Mouse (Mus musculus) cerebellum, adult 2 months (tissue): Measurements from ENCODE around the gene Dgat2.

Experiments used
- CTCF ChIP-seq: fragments of 200-500 bp; IDR thresholded peaks from 2 replicates; pipeline ENCODE4 v1.5.1; 2011; ENCODE audit warnings: low read depth, mild to moderate bottlenecking, control low read depth, low read length, moderate library complexity, borderline replicate concordance; ENCODE audit not compliant: insufficient read depth
- POLR2A ChIP-seq: fragments of 200-500 bp; IDR thresholded peaks from 2 replicates; pipeline ENCODE4 v1.6.1; 2011; ENCODE audit warnings: low read length, control low read depth, borderline replicate concordance; ENCODE audit not compliant: insufficient read depth

- TF ChIP-seq POLR2A (no peak), CTCF (peak; percentile 53; the same call in 1 of the 2 replicates)
Measured at GRCm38 (mm10) chr7:99229411-99229810, 46.9 kb upstream of the Dgat2 start.
